Mouse (Mus musculus) kidney, adult 9 months (tissue): ENCODE results near the gene Entpd3.

Experiments used
- DNase-seq: peaks from one replicate; pipeline ENCODE4 v3.0.0; 2022

Gene Entpd3

GRCm38 (mm10) chr9:120582619-120583308, 43.1 kb downstream of the Entpd3 start:
- peak; percentile 95 for DNase-seq

- DNase-seq: no peak
Measured at GRCm38 (mm10) chr9:120583314-120583713, 43.7 kb downstream of the Entpd3 start.

GRCm38 (mm10) chr9:120586546-120586945, 46.9 kb downstream of the Entpd3 start:
- DNase-seq: peak; percentile 83

- peak; percentile 78 for DNase-seq
Measured at GRCm38 (mm10) chr9:120591490-120591889, 51.9 kb downstream of the Entpd3 start.

- no peak for DNase-seq
Measured at GRCm38 (mm10) chr9:120593383-120594101, 53.9 kb downstream of the Entpd3 start.

- DNase-seq: no peak
Measured at GRCm38 (mm10) chr9:120594839-120595238, 55.2 kb downstream of the Entpd3 start.

GRCm38 (mm10) chr9:120595306-120595705, 55.7 kb downstream of the Entpd3 start:
- DNase-seq: no peak

- DNase-seq: peak; percentile 83
Measured at GRCm38 (mm10) chr9:120601488-120602171, 62.0 kb downstream of the Entpd3 start.

GRCm38 (mm10) chr9:120602172-120602838, 62.7 kb downstream of the Entpd3 start:
- DNase-seq: peak; percentile 36

GRCm38 (mm10) chr9:120602839-120603511, 63.4 kb downstream of the Entpd3 start:
- peak; percentile 92 for DNase-seq

GRCm38 (mm10) chr9:120603512-120603908, 63.9 kb downstream of the Entpd3 start:
- DNase-seq: no peak

GRCm38 (mm10) chr9:120603956-120604355, 64.3 kb downstream of the Entpd3 start:
- DNase-seq: no peak

- no peak for DNase-seq
Measured at GRCm38 (mm10) chr9:120611055-120611454, 71.4 kb downstream of the Entpd3 start.

- no peak for DNase-seq
Measured at GRCm38 (mm10) chr9:120614059-120614458, 74.4 kb downstream of the Entpd3 start.
